Mouse (Mus musculus): ENCODE measurements around the gene Gm13691.
"Not testable (repeated sequence)": the region's sequence is repeated elsewhere in the genome, so short reads cannot be mapped to it uniquely, and the experiment has no call there.

Gm13691 gene

GRCm38 (mm10) chr2:84037304-84037703 is 47.0 kb downstream of the Gm13691 start:
- no peak for DNase-seq

DNA sequence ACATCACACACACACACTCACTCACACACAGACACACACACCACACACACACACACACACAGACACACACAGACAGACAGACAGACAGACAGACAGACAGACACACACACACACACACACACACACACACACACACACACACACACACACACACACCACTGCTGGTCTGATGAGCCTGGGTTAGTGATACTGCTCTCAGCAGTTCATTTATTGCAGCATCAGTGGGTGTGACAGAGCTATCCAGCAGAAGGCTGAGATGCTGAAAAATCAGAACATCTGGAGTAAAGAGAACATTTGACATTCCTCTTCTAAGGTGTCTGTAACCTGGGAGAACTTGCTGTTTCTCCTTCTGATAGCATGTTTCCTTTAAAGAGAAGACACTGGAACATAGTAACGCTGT is 47.6 kb downstream of the Gm13691 start:
- DNase-seq: not testable (repeated sequence)

GRCm38 (mm10) chr2:84039277-84039676 is 48.9 kb downstream of the Gm13691 start:
- DNase-seq: no peak

Data from right cerebral cortex, postnatal 25 days (tissue).